Mouse (Mus musculus) 3T3-L1 (cell line): ENCODE measurements around the gene Cyp4x1.

ENCODE experiments used
- DNase-seq: peaks from one replicate; pipeline ENCODE4 v3.0.0-alpha.2; 2015; ENCODE audit warnings: low read depth, low spot score

Cyp4x1 gene

DNA sequence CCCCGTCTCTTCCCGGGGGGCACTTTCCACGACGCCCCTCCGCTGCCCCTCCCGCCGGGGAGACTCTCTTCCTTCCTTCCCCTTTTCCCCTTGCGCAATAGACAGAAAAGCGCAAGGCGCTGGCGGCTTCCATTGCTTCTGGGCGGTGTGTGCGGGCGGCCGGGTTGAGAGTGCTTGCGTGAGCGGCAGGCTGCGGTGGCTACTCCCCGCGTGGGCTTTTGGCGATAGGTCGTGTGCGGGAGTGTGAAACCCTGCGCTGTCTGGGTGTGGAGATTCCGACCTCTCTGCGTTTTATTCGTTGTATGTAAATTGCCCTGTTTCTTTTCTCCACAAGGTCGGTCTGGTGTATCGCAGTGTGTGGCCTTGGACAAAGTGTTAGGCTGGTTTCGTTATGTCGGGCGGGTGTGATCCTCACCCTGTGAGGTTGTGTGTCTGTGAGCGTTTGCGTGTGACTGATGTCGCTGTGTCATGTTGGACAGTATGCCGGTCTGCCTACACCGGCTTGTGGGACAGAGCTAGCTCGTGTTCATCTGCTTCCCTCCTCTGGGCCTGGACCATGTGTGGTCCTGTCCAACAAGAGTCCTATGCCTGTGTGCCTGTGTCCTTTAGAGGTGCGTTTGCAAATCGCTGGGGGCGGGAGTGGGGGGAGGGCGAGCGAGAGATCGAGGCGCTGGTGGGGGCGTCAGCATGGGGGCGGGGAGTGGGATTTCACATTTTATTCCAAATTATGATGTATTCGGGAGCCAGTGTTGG lies 77.0 kb downstream of the Cyp4x1 start:
- DNase-seq: no peak

- DNase-seq: no peak
These were observed 77.6 kb downstream of the Cyp4x1 start, which contains the start of gene Tal1 for GRCm38 (mm10) chr4:115056371-115056920. Gene Tal1, plus strand, starts transcription at chr4:115056426.
